Mouse (Mus musculus) CH12F3 (cell line): Measurements from ENCODE around the gene Gnmt.

ENCODE experiments used
- in situ Hi-C: fragments of 300-500 bp; cut with MboI; formaldehyde crosslinking; loops from 2 replicates; pipeline ENCODE4 v1.14.3; 2020; ENCODE audit warnings: low sequenced_read_pairs

Gnmt gene

GRCm38 (mm10) chr17:46745506-46745905, 16.5 kb upstream of the Gnmt start:
- in situ Hi-C loops = no loop called here

DNA sequence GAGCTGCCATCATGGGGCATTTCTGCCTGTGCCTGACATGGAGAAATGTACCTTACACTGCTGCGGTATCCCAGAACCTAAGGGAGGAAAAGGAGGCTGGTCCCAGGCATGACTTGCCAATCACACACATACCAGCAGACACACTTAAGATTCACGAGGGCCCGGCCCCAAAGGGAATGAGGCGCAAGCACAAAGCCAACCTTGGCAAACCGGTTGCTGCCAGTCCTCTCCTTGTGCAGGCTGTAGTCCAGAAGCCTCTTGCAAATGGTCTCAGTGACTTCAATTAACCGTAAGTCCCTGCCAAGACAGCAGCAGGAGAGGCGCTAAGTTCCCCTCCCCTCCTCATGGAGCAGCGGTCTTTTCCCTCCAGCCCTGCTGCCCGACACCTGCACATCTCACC, 14.0 kb upstream of the Gnmt start:
- in situ Hi-C loops = no loop called here

- in situ Hi-C loops = no loop called here
These were observed 12.3 kb upstream of the Gnmt start for GRCm38 (mm10) chr17:46741305-46741704.

DNA sequence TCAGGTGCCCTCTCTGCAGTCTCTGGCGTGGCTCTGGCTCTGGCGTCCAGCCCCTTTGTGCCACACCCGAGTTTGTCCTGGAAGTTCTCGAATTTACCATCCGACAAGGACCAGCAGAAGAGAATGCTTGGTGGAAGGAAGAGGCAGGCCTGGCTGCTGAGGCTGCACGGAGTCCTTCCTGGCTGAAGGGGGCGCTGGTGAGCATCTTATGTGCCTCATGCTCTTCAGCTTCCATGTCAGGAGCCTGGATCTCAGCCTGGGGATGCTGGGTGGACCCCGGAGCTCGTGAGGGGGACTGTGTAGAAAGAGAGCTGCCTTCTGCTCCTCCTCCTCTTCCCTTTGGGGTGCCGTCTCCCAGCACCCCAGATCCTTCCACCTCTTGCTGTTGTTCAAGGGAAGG, 7.2 kb upstream of the Gnmt start:
- in situ Hi-C loops = no loop called here

DNA sequence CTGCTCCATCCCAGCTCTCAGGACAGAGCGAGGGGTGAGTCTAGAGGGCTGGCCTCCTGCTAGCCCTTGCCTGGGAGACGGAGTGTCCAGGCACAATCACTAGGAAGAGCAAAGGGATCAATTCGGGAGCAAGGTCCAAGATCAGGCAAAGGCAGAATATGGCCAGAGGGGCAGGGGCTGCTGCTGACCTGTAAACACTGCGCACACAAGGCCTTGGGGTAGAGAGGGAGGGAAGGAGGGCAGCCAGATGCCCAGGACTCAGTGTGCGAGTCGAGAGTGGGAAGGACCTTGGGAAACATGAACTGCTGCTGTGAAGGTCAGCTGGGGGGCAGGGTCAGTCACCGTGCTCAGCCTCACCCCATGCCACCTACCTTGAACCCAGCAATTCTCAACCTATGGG, 6.3 kb upstream of the Gnmt start:
- in situ Hi-C loops = no loop called here

- in situ Hi-C loops = no loop called here
These were observed 5.1 kb upstream of the Gnmt start for GRCm38 (mm10) chr17:46734055-46734454.

- in situ Hi-C loops = no loop called here
These were observed 472 bp downstream of the Gnmt start for GRCm38 (mm10) chr17:46728496-46728895.

GRCm38 (mm10) chr17:46728021-46728420, 947 bp downstream of the Gnmt start:
- in situ Hi-C loops = no loop called here

DNA sequence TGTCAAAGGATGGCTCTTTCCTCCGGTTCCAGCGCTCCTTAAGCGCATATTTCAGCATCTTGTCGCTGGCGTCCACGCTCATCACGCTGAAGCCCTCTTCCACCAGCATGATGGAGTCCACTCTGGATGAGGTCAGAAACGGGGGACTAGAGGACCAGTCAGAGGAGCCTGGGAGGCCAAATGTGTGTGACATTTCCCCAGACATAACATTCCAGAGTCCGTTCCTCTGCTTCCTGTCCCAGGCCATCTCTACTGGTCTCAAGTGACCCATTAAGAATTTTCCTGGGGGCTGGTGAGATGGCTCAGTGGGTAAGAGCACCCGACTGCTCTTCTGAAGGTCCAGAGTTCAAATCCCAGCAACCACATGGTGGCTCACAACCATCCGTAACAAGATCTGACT, 1.7 kb downstream of the Gnmt start:
- in situ Hi-C loops = no loop called here

DNA sequence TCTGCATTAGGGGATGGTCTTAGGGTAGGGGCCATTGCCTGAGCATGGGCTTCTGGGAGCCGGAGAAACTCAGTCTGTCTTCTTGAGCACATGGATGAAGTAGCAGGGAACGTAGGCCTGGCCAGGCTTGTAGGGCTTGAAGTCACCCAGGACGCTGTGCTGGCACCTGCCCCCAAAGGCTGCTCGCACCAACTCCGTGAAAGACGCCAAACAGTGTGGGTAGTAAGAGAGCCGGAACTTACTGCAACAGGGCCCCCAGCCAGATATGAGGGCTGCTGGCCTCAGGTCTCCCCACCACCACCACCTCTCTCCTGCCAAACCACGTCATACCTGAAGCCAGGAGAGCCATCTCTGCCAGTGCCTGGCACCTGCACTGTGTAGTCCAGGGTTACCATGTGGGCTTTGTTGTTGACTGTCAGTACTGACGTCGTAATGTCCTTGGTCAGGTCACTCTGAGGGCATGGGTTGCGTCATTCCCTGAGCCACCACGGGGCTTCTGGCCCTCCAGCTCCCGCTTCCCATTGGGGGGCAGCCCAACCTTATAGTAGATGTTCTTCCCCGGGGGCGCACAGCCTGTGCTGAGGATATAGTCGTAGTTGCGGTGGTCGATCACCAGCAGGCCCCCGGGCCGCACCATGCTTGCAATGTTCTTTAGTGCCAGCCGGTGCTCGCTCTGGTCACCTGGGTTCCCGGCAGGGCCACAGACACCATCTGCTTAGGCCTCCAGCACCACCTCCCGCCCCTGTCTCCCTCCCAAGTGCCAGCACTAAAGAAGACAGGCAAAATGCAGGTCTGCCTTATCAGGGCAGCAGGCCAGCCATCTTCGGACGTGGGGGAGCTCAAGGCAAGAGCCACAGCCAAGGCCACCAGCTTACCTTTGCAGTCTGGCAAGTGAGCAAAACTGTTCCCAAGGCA, 3.0 kb downstream of the Gnmt start:
- in situ Hi-C loops = no loop called here

- in situ Hi-C loops = no loop called here
These were observed 3.7 kb downstream of the Gnmt start for GRCm38 (mm10) chr17:46725273-46725672.

GRCm38 (mm10) chr17:46724477-46725084, 4.4 kb downstream of the Gnmt start:
- in situ Hi-C loops = no loop called here

DNA sequence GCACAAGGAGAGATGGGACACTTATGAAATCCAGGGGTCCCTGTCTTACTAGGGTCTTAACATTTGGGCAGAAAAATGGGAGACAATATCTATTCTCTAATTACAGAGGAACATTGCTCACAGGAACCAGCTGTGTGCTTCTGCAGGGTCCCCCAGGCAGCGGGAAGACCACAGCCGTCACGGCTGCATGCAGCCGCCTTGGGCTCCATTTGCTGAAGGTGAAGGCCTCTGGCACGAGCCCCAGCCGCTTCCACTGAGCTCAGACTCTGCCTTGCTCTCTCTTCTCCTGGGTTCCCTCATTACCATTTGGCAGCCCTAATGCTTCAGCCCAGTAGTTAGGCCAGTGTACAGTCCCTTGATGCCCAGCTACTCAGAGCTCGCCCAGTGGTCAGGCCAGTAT, 7.9 kb downstream of the Gnmt start:
- in situ Hi-C loops = no loop called here

- in situ Hi-C loops = no loop called here
These were observed 14.0 kb downstream of the Gnmt start for GRCm38 (mm10) chr17:46714756-46715481.

DNA sequence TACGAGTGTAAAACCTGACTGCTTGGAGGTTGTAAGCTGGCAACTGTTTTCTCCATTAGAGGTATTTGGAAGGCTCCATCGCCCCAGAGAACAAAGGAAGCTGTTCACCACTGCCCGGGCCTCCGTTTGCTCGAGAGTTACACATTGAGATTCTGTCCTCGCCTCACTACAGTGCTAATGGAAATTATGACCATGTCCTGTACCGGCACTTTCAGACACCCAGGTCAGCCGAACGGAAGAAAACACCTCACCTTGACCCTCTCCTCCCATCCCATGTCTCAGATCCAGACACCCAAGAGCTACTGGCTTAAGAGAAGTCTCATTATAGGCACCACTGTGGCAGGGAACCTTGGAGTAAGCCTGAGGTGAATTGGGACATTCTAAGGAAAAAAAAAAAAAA, 15.1 kb downstream of the Gnmt start:
- in situ Hi-C loops = no loop called here

- in situ Hi-C loops = no loop called here
These were observed 16.5 kb downstream of the Gnmt start for GRCm38 (mm10) chr17:46712442-46712841.

- in situ Hi-C loops = no loop called here
These were observed 17.2 kb downstream of the Gnmt start for GRCm38 (mm10) chr17:46711612-46712271.

- in situ Hi-C loops = no loop called here
These were observed 17.9 kb downstream of the Gnmt start, which contains the start of gene Pex6 for GRCm38 (mm10) chr17:46710959-46711597. Gene Pex6 (plus strand): TSS chr17:46711463.

DNA sequence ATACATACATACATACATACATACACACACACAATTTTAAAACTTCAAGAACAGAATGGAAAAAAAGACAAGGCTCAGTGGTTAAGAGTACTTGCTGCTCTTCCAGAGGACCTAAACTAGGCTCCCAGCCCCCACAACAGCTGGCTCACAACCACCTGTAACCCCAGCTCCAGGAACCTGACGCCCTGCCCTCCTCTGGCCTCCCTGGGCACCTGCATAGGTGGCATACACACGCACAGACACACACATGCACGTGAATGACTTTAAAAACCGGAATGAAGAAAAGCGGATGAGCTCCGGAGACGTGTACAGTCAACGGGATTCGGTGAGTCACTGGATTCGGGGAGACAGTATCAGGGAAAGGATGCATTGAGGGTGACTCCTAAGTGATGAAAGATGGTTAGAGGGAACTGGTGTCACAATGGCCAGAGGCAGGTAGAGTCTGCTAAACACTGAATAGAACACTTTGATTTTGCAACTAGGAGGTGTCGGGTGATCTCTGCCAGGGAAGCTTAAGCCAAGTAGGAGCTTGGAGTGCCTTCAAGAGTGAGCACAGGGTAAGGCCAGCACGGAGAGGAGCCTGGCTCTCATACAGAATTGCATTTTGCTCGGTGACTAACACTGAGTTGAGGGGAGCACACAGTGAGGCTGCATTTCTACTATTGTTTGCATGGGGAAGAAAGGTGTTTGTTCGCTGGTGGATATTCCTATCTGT, 22.4 kb downstream of the Gnmt start:
- in situ Hi-C loops = no loop called here
